Mouse (Mus musculus) lung, postnatal 0 days (tissue): Measurements from ENCODE around the gene Kncn. TPM values are rescaled to one million over a fixed set of nuclear protein-coding genes. Genes with fewer than 3 reads are reported as not detected.
A peak's percentile ranks its signal among the peaks of the same experiment; 100 is the strongest.

Source experiments
- ATAC-seq: fragments of 200-750 bp; cut with Nextera tagmentation; 2 replicates; pipeline ENCODE4 v1.8.0; 2017; ENCODE audit warnings: moderate library complexity
- DNase-seq: peaks from one replicate; pipeline ENCODE4 v3.0.0-alpha.2; 2016; ENCODE audit warnings: low spot score
- H3K27ac ChIP-seq: fragments of 300-500 bp; sonication (generic); 2 replicates; pipeline ENCODE4 v1.5.1; 2014; ENCODE audit warnings: antibody characterized with exemption, mild to moderate bottlenecking, low read length, mixed read lengths
- H3K27me3 ChIP-seq: fragments of 300-500 bp; sonication (generic); replicated peaks from 2 replicates; pipeline ENCODE4 v1.6.1; 2014; ENCODE audit warnings: low read length, mixed read lengths; ENCODE audit not compliant: insufficient read depth
- H3K36me3 ChIP-seq: fragments of 300-500 bp; sonication (generic); 2 replicates; pipeline ENCODE4 v1.6.1; 2014; ENCODE audit warnings: low read length, mixed read lengths; ENCODE audit not compliant: insufficient read depth
- H3K4me1 ChIP-seq: fragments of 300-500 bp; sonication (generic); 2 replicates; pipeline ENCODE4 v1.6.1; 2014; ENCODE audit warnings: antibody characterized with exemption, low read depth, low read length, mixed read lengths; ENCODE audit not compliant: insufficient read depth
- H3K4me2 ChIP-seq: fragments of 300-500 bp; sonication (generic); replicated peaks from 2 replicates; pipeline ENCODE4 v1.6.1; 2014; ENCODE audit warnings: low read depth, mild to moderate bottlenecking, low read length, moderate library complexity, mixed read lengths
- H3K4me3 ChIP-seq: fragments of 300-500 bp; sonication (generic); 2 replicates; pipeline ENCODE4 v1.5.1; 2014; ENCODE audit warnings: low read depth, low read length
- H3K9ac ChIP-seq: fragments of 300-500 bp; sonication (generic); replicated peaks from 2 replicates; pipeline ENCODE4 v1.6.1; 2014; ENCODE audit warnings: low read depth, mild to moderate bottlenecking
- H3K9me3 ChIP-seq: fragments of 300-500 bp; sonication (generic); 2 replicates; pipeline ENCODE4 v1.6.1; 2016; ENCODE audit warnings: low read length, mixed read lengths
- CTCF ChIP-seq: IDR thresholded peaks from 2 replicates; pipeline ENCODE4 v1.5.1; 2016; ENCODE audit warnings: antibody characterized with exemption, mild to moderate bottlenecking
- EP300 ChIP-seq: IDR thresholded peaks from 2 replicates; pipeline ENCODE4 v1.6.1; 2016; ENCODE audit warnings: antibody characterized with exemption, mild to moderate bottlenecking, control low read depth
- WGBS: fragments of 180-500 bp; shearing (Covaris S2); extraction: QIAGEN DNeasy Blood & Tissue Kit; methylation state at CpG from one replicate; pipeline ENCODE4 v1.1.7; 2014; 5-methylcytosine and 5-hydroxymethylcytosine counted together
- polyA plus RNA-seq: library from polyadenylated mRNA; unstranded; fragments of >200 nt; fragmentation: Nextera tagmentation; extraction: Ambion mirVana; gene quantifications from 2 replicates; pipeline ENCODE4 v1.2.1, GENCODE M21; 2015

Kncn gene
- polyA plus RNA-seq, 1 experiment from 2014 or later = not detected

DNA sequence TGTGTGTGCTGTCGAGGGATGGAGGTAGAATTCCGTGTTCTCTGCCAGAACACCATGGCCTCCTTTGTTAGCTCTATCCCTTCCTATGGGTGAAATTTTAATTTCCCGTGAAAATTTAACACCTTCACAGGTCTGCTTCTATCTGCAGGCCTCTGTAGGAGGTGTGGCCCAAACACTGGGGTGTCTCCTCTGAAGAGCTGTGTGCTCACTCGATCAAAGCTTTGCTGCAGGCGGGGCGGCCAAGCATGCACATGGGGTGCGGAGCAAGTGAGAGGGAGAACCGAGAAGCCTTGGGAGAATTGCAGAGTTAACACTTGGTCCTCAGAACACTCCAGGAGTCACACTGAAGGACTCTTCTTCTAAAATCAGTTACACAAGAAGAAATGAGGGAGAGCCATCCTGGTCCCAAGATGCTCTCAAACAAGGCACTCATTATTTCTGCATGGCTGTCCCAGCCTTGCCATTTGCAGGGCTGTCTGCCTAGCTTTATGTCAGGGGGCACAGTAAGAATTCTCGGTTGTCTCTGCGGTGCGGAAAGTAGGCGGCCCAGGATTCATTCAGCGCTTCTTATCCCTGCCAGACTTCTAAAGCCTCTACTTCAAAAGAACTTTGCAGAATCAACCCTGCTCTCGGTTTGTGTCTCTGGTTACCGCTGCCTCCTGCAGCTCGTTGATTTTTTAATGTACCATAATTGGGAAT, 14.5 kb upstream of the Kncn start:
- no peaks in the 10 kb centered on the region for H3K4me1 ChIP-seq
- no peaks in the 10 kb centered on the region for H3K27me3 ChIP-seq
- peaks cover 14% of the 10 kb centered on the region for H3K36me3 ChIP-seq
- no peak overlapping the region for H3K4me2 ChIP-seq
- whole genome bisulfite sequencing = 45% methylated on average over 16 of the region's 16 CpGs
- DNase-seq (no peak), ATAC-seq (no peak)
- TF ChIP-seq CTCF (no peak), EP300 (no peak)
- no peaks in the 10 kb centered on the region for H3K9me3 ChIP-seq
- no peak overlapping the region for H3K9ac ChIP-seq
- no peak overlapping the region for H3K27ac ChIP-seq
- H3K4me3 ChIP-seq = no peak overlapping the region

- TF ChIP-seq CTCF = no peak
- TF ChIP-seq EP300 = no peak
- H3K4me1 ChIP-seq = no peaks in the 10 kb centered on the region
- H3K4me3 ChIP-seq = no peak overlapping the region
- peaks cover 22% of the 10 kb centered on the region for H3K36me3 ChIP-seq
- DNase-seq = no peak
- no peak for ATAC-seq
- no peak overlapping the region for H3K4me2 ChIP-seq
- WGBS = 85% methylated on average over 3 of the region's 3 CpGs
- H3K27ac ChIP-seq = no peak overlapping the region
- H3K27me3 ChIP-seq = no peaks in the 10 kb centered on the region
- no peak overlapping the region for H3K9ac ChIP-seq
- H3K9me3 ChIP-seq = no peaks in the 10 kb centered on the region
Measured at GRCm38 (mm10) chr4:115873231-115873630, 11.0 kb upstream of the Kncn start.

DNA sequence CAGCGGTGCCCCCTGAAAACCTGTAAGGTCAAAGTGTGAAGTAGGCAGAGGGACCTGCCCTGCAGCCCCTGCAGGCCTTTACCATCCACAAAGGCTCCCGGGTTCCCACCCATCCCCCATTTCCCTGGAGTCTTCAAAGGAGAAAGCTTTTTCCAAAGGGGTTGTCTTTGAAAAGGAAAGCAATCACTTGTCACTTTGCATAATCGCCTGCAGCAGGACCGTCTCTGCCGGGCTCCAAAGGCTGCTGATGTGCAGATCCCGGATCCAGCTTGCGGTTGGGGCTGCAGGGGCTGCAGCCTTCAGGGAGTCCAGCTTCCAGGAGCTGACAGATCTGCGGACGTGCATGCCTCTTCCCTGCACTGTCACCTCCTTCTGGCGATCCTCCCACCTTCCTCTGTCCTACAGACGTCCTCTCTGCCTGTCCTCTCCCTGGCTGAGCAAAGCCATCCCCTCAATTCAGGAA, 6.0 kb upstream of the Kncn start:
- ATAC-seq (no peak; the same call in 1 of the 2 replicates), DNase-seq (no peak)
- peaks cover 12% of the 10 kb centered on the region; the same call in 1 of the 2 replicates for H3K36me3 ChIP-seq
- H3K27me3 ChIP-seq = no peaks in the 10 kb centered on the region
- 8% methylated on average over 11 of the region's 11 CpGs for WGBS
- H3K9ac ChIP-seq = no peak overlapping the region
- H3K4me1 ChIP-seq = no peaks in the 10 kb centered on the region
- no peak overlapping the region for H3K4me3 ChIP-seq
- 0 out of 2 replicates have a peak overlapping the region, but pooled peaks have one; percentile 22 for H3K4me2 ChIP-seq
- no peak overlapping the region for H3K27ac ChIP-seq
- no peak for TF ChIP-seq CTCF
- TF ChIP-seq EP300 = no peak
- H3K9me3 ChIP-seq = no peaks in the 10 kb centered on the region

GRCm38 (mm10) chr4:115878828-115879227, 5.4 kb upstream of the Kncn start:
- Histone ChIP-seq H3K36me3 (0 out of 2 replicates have a peak, but pooled peaks cover 8% of the 10 kb centered on the region), H3K9me3 (no peaks in the 10 kb centered on the region), H3K27me3 (no peaks in the 10 kb centered on the region), H3K4me1 (no peaks in the 10 kb centered on the region), H3K27ac (no peak overlapping the region), H3K4me3 (no peak overlapping the region), H3K4me2 (no peak overlapping the region), H3K9ac (no peak overlapping the region)
- WGBS = 41% methylated on average over 9 of the region's 9 CpGs
- DNase-seq (no peak), ATAC-seq (no peak)
- no peak for TF ChIP-seq EP300
- TF ChIP-seq CTCF = no peak

DNA sequence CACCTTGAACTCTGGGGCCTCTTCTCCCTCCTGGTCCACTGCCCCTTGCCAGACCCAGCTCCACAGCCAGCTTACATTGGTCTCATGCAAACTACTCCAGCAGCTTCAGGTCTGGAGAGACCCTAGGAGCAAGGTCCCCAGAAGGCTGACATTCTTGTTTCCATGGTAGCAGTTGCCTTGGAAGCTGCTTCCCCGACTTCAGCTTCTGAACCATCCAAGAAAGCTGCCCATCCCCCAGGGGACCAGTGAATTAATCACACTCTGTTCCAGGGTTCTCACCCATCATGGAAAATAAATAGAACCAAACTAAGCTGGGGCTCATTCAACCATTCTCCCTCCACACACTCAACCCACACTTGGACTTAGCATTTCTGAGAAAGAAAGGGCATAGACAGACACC, 3.0 kb upstream of the Kncn start:
- H3K4me2 ChIP-seq = no peak overlapping the region
- H3K4me1 ChIP-seq = no peaks in the 10 kb centered on the region
- WGBS = 0% methylated on average over 1 of the region's 1 CpGs
- no peaks in the 10 kb centered on the region for H3K9me3 ChIP-seq
- ATAC-seq = no peak
- 0 out of 2 replicates have a peak, but pooled peaks cover 7% of the 10 kb centered on the region for H3K36me3 ChIP-seq
- no peak for DNase-seq
- no peak overlapping the region for H3K9ac ChIP-seq
- no peak overlapping the region for H3K4me3 ChIP-seq
- TF ChIP-seq CTCF (no peak), EP300 (no peak)
- H3K27me3 ChIP-seq = no peaks in the 10 kb centered on the region
- no peak overlapping the region for H3K27ac ChIP-seq

DNA sequence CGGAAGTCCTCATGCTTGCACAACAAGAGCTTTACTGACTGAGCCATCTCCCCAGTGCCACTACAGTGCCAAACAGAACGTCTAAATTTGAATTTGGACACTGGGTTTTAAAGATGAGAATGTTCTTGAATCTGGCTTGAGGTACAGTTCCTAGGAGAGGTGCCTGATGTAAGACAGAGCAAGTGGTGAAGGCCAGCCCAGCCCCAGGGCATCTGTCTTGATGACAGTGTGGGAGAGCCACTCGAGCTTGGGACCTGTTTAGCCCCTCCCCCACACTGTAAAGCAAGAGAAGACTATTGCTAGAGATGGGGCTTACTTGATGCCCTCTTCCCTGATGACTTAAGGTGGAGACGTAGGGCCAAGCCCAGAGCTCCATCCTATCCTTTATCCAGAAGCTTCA, 2.0 kb upstream of the Kncn start:
- no peak overlapping the region for H3K4me2 ChIP-seq
- TF ChIP-seq CTCF (no peak), EP300 (no peak)
- no peaks in the 10 kb centered on the region for H3K4me1 ChIP-seq
- no peak overlapping the region for H3K27ac ChIP-seq
- no peaks in the 10 kb centered on the region for H3K27me3 ChIP-seq
- ATAC-seq (no peak), DNase-seq (no peak)
- no peak overlapping the region for H3K4me3 ChIP-seq
- H3K9me3 ChIP-seq = no peaks in the 10 kb centered on the region
- WGBS = 46% methylated on average over 4 of the region's 4 CpGs
- H3K36me3 ChIP-seq = no peaks in the 10 kb centered on the region
- H3K9ac ChIP-seq = no peak overlapping the region
